Mouse (Mus musculus) c-Kit-negative CD71-positive TER-119-positive erythroid progenitor cells, embryonic 14.5 days (primary cell): ENCODE data around the gene Cdk2ap1.
"Not testable (repeated sequence)": the region's sequence is repeated elsewhere in the genome, so short reads cannot be mapped to it uniquely, and the experiment has no call there.

Experiments used
- DNase-seq: peaks from one replicate; pipeline ENCODE4 v3.0.0-alpha.2; 2013; ENCODE audit warnings: low read depth, low spot score

The Cdk2ap1 gene

DNA sequence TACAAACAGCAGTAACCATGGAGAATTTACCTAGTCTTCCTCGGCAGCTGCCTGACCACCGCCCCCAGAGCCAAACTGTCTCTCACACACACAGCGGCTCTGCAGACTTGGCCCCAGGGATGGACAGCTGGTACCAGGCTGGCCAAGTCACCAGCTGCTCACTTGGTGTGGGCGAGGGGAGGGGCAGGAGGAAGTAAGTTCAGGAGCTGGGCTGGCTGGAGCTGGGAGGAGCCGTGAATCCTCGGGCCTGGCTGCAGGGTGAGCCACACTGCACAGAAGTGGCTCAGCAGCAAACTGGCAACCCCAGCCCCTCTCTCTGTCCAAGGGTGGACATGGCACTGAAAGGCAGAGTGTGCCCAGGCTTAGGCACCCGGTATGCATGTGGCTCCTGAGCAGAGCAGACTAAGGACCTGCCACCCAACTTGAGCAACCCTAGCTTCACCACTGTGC, 11.7 kb downstream of the Cdk2ap1 start:
- DNase-seq = no peak

DNA sequence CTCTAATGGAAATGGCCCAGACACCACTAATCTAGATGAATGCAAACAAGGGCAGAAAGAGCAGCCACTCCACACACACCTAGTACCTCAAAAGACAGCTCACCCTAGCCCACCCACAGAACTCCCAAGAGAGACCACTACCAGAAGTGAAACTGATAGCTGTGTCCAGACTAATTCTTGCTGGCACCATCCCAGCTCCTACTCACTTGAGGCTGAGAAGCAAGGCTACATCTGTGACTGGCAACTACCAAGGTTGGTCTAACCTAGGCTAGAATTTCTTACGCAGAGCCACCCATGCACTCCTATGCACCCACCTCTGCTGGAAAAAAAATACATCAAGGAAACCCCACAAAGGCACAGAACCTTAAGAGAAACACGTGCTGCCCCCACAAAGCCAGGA, 12.5 kb downstream of the Cdk2ap1 start:
- no peak for DNase-seq

DNA sequence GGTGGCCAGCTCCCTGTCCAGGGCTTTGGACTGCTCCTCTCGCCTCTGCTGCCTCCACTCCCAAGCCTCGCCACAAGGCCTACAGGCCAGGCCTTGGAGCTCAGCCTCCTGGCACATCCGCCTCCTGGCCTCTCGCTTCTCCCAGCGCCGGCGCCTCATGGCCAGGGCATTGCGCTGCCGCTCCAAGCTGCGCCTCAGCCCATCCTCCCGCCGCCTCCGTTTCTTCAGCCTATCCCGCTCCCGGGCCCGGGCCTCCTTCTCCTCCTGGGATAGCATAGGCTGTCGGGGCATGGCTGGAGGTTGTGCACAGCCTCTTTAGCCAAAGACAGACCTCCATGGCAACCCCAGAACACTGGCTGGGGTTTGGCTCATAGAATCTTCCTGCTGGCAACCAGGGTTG, 13.7 kb downstream of the Cdk2ap1 start:
- no peak for DNase-seq

DNA sequence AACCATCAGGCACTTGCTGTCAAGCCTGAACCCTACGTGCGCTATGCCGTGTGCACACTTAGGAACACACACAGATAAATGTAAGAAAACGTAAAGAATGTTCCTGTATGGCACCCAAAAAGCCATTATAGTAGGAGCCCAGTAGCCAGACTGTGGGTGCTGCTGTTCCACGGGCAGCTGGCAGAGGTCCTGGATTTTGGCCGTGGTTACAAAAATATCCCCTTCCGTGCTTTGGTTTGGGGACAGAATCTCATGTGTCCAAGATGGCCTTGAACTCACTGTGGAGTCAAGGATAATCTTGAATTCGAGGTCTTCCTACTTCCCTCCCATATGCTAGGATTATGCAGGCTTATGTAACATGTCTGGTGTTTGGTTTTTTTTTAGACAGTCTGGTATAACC, 20.0 kb downstream of the Cdk2ap1 start:
- DNase-seq = no peak

DNA sequence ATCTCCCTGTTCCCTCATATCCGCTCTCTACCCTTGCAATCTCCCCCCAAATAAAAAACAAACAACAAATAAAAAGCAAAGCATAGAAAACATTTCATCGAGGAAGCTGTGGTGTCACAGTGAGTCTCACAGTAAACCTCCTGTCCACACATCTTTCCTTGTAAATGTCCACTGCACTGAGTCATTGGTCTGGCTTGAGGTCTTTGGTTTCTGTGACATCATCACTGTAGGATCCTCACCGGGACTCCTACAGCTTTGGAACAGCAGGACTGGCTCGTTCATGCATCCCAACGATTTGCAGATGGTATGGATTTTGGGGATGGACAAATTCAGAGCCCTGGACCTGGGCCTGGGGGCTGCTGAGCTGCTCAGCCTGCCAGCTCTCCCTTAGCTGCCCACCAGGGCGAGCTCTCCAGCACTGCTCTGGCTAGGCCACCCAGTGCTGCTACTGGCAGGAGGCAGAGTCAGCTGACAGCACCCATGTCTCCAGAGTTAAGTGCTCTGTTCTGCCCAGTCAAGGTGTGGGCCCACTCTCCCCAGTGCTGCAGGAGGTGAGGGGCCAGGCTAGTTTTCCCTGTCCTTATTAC, 21.0 kb downstream of the Cdk2ap1 start:
- DNase-seq = not testable (repeated sequence)

DNA sequence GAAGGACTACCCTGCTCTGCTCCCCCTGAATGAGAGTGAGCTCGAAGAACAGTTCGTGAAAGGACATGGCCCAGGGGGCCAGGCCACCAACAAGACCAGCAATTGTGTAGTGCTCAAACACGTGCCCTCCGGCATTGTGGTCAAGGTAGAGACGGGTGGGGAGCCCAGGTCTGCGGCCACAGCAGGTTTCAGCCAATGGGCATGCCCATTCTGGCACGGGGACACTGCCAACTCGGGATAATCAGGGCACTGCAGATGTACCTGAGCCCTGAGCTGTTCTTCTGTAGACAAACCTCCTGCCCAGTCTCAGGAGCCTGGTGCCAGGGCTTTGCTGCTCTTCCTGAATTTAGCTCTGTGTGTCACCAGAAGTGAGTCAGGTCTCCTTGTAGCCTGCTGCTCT, 24.1 kb downstream of the Cdk2ap1 start:
- no peak for DNase-seq

DNA sequence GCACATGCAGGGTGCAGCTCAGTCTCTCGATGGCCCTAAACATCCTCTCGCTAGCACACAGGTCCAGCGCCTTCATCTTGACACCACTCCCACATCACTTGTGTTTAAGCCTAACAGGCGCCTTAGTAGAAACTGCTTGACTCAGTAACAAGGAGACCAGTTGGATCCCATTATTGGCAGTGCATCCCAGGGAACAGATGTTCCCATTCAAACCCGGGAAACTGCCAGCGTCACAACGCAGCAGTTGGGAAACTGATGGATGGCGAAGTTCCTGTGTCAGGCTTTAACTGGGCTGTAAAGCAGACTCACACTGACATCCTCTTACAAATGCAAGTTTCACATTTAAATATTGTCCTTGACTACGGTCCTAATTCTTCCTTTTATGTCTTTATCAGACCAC, 25.0 kb downstream of the Cdk2ap1 start:
- DNase-seq = no peak

DNA sequence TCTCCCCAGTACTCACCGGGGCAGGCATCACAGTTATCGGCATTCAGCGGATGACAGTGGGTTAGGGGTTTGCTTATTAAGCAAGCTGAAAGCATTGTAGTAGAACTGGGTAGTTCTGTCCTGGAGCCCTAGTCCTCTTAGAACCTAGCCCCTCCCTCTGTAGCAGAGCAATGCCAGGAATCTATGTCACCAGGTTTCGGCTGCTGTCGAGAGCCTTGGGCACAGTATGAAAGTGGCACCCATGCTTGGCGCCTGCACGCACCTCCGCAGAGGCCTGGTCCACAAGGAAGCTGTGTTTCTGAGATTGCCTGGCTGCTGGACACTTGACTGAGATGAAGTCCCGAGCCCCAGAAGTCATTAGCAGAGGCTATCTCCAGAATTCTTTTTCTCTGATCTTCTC, 25.8 kb downstream of the Cdk2ap1 start:
- DNase-seq = no peak

DNA sequence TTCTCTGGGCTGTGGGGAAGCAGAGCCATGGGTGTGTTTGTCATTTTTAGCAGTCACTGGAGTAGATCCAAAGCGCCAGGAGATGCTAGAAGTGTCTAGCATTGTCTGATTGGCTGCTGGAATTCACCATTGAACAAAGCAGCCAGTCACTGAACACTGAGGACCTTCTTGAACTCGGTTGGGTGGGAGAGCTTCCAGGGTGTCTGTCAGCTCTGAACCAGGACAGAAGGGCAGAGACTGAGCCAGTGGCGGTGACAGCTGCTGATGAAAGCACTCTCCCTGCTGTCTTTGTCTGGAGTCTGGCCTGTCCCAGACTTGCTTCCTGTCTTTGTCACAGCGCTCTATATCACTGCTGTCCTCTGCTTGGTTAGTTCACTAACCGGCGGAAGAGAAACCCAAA, 28.5 kb downstream of the Cdk2ap1 start:
- no peak for DNase-seq

DNA sequence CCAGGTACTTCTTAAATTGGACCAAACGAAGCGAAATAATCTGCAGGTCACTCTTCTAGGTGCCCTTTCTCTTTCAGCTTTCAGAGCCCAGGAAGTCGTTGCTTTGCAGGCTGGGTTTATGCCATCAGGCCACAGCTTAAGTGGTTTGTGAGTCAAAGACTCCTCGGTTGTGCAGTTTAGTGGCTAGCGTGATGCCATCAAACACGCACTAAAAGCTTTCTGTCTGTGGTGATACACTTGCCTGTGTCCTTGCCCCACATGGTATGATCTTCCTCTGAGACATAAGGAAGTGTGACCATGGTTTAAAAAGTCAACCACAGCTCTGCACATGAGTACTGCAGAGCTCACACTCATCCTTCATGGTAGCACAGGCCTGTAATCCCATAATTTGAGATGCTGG, 32.8 kb downstream of the Cdk2ap1 start:
- DNase-seq = no peak

DNA sequence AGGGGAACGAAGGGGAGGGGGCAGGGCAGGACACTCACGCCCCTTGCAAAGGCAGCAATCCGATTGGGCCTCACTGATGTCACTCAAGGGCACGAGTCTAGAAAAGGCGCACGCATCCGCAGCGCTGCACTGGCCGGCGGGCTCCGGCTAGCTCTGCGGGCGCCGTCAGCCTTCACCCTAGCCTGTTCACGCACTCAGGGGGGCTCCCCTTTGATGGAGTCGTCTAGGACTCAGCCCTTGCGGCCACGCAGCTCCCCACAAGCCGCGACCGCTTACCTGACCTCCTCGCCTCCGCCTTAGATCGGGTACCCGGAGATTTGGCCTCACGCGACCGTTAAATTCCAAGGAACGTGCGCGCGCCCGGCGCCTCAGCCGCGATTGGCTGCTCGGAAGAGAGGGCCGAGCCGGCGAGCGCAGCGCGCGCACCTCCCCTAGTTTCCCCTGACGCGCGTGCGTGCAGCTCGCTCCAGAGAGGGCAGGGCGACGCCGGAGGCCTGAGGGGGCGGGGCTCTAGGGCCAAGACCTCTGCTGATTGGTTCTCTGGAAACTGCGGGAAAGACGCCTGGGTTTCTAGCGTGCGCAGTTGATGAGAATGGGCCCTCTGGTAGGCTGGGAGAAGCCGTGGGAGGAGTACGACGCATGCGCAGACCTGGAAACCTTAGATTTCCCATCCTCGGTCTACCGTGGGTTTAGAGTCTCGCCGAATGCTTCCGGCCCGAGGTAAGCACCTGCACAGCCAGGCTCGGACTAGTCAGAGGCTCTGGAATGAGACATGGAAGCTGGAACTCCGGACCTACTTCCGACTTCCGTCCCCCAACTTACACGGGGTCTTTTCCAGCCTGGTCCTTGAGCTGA, 35.1 kb downstream of the Cdk2ap1 start, which contains the start of the genes Mphosph9 and 2810006K23Rik:
Gene Mphosph9 (minus strand): TSS at position 463 of the 855 bp plus-strand sequence.
Gene 2810006K23Rik (plus strand): TSS at position 580 of the 855 bp plus-strand sequence.
- DNase-seq = peak; percentile 99

DNA sequence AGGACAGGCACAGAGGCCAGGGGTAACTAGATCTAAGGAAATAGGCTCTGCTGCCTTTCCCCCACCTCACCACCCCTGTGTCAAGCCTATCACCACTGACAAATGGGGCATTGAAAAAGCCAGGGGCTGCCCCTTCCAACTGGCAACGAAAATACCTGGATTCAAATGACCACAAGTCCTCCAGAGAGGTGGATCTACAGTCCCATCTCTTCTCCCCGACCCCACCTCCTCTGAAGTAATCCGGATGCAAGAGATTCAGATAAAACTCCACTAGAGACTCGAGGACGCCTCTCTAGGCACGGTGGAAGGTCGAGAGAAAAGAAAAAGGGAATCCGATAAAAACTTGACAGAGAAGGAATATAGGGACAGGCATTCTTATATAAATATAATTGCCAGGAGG, 36.1 kb downstream of the Cdk2ap1 start:
- no peak for DNase-seq

DNA sequence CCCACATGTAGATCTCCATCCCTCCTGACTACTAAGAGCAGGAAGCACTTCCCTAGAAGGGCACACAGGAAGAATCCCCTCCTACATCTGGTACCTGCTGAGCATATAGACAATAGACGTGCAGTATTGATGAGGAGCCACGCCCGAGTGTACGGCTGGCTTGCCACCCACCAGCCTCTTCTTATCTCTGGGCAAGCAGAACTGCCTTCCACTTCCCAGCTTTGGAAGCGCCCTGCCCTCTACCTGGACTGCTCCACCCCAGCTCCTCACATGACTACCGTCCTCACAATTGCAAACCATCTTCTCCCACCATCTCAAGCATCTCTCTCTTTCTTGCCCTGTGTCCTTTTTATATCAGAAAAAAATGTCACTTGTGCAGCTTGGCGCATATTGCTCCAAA, 45.2 kb downstream of the Cdk2ap1 start:
- no peak for DNase-seq

DNA sequence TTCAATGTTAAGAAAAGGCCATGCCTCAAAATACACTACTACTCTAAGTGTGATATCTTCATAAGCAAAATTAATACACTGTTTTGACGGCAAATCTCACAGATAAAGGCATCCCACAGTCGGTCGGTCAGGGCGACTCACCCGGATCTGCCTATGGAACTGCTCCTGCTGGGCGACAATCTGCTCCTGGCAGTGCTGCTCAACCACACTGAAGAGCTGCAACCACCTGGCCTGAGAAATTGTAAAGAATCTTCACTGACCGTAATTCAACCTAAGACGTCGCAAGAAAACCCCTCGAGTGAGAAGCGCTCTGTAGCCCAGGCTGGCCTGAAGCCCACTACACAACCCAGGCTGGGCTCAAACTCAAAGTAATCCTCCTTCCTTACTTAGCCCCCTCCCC, 46.9 kb downstream of the Cdk2ap1 start:
- DNase-seq = no peak

DNA sequence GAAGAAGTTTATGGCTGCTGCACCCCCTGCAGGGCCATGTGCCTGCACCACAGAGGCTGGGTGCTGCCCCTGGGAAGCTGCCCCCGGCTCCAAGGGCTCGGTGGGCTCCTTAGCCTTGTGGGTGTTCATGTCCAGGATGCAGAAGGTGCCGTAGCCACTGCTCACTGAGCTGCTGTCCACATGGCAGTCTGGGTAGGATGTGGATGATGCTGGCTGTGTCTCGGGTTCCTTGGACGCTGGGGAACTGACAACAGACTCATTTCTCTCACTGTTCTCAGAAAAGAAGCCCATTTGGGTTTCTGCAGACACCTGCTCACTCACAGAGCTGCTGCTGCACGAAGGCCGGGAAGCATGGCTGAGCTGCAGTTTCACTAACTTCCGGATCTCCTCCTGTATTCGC, 47.4 kb downstream of the Cdk2ap1 start:
- no peak for DNase-seq

DNA sequence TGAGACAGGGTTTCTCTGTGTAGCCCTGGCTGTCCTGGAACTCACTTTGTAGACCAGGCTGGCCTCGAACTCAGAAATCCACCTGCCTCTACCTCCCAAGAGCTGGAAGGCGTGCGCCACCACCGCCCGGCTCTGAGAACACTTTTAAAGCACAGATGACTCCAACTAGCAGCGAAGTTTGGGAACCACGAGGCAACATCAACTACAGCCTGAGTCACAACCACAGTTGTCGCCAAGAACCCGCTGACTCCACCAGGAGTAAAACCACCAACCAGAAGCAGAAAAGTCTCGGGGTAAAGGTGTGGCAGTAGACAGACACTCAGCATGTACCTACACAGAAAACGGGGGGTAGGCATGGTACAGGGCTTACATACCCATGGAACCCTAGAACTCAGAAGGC, 52.8 kb downstream of the Cdk2ap1 start:
- no peak for DNase-seq

DNA sequence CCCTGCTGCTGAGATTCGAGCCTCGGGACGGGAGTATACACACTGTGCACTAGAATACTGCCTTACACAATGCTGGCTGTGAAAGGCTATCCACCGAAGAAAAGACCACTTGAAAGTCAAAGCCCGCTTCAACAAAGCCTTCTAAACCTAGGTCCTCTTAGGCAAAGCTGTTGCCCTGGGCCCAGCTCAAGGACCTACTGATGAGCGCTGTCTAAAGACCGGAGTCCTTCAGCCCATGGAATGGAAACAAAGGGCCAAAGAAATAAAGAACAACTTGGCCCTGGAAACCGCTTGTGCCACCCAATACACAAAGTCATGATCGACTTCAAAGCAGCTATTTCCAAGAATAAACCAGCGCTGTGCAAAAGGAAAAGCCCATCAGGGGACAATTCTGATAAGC, 53.7 kb downstream of the Cdk2ap1 start:
- no peak for DNase-seq

DNA sequence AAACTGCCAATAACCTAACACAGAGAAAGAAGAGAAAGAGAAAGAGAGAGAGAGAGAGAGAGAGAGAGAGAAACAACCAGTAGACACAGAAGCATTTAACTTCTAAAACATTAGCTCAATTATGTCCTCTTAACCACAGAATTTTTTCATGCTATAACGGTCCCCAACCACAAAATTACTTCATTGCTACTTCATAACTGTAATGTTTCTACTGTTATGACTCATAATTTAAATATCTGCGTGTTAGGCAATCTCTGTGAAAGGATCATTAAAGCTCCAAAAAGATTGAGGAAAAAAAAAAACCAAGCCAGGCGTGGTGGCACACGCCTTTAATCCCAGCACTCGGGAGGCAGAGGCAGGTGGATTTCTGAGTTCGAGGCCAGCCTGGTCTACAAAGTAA, 60.0 kb downstream of the Cdk2ap1 start:
- DNase-seq = not testable (repeated sequence)

DNA sequence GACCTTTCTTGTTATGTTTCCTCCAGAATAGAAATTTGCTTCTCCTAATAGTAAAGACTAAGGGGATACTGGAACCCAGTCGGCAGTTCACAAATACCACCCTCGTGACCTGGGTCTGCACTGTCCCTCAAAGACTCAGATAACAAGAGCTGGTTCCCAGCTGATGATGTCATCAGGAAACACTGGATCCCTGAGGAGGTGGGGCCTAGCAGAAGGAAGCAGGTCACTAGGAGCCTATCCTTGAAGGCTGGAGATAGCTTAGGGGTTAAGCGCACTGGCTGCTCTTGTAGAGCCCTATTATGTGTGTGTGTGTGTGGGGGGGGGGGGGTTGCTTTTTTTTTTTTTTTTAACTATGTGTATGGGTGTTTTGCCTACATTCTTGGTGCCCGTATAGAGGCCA, 62.8 kb downstream of the Cdk2ap1 start:
- DNase-seq = no peak

DNA sequence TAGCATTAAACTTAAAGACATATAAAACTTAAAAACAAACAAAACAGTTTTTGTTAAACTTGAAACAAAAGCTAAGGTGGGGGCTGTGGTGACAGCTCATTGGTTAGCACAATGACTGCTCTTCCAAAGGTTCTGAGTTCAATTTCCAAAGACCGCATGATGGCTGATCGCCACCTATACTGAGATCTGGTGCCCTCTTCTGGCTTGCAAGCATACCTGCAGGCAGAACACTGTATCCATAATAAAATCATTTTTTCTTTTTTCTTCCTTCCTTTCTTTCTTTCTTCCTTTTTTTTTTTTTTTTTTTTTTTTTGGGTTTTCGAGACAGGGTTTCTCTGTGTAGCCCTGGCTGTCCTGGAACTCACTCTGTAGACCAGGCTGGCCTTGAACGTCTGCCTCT, 63.6 kb downstream of the Cdk2ap1 start:
- not testable (repeated sequence) for DNase-seq

DNA sequence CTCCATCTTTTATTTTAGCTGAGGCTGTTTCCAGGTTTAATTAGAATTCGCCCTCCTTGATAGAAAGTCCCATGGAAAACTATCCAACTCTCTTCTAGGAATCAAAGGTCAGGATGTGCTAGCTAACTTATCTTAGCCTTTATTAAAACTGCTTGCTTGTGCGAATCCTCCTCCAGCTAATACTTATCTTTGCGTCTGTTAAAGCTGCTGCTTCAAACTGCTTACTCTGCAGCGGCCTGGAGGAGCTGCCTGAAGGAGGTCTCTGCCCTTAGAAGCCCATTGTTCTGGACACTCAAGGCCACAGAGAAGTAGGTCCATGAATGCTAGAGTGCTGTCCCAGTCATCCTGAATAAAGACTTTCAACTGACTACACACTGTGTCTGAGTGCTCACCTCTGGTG, 66.4 kb downstream of the Cdk2ap1 start:
- DNase-seq = no peak
